Mouse (Mus musculus) lung, embryonic 14.5 days (tissue): ENCODE measurements around the gene Trhde. TPM values are rescaled to one million over a fixed set of nuclear protein-coding genes. Genes with fewer than 3 reads are reported as not detected.

Experiments used
- ATAC-seq: fragments of 200-750 bp; cut with Nextera tagmentation; 2 replicates; pipeline ENCODE4 v1.8.0; 2017; ENCODE audit warnings: mild to moderate bottlenecking, moderate TSS enrichment, moderate library complexity; ENCODE audit not compliant: insufficient read depth
- DNase-seq: peaks from one replicate; pipeline ENCODE4 v3.0.0-alpha.2; 2015
- H3K27ac ChIP-seq: fragments of 300-500 bp; sonication (generic); 2 replicates; pipeline ENCODE4 v1.5.1; 2014; ENCODE audit warnings: low read depth, mild to moderate bottlenecking, moderate library complexity
- H3K27me3 ChIP-seq: fragments of 300-500 bp; sonication (generic); 2 replicates; pipeline ENCODE4 v1.6.1; 2014; ENCODE audit warnings: low read length, control low read depth; ENCODE audit not compliant: insufficient read depth
- H3K36me3 ChIP-seq: fragments of 300-500 bp; sonication (generic); 2 replicates; pipeline ENCODE4 v1.6.1; 2014; ENCODE audit warnings: control low read depth; ENCODE audit not compliant: insufficient read depth
- H3K4me1 ChIP-seq: fragments of 300-500 bp; sonication (generic); 2 replicates; pipeline ENCODE4 v1.6.1; 2014; ENCODE audit warnings: antibody characterized with exemption, control low read depth; ENCODE audit not compliant: insufficient read depth
- H3K4me2 ChIP-seq: fragments of 300-500 bp; sonication (generic); 2 replicates; pipeline ENCODE4 v1.6.1; 2014; ENCODE audit warnings: mild to moderate bottlenecking
- H3K4me3 ChIP-seq: fragments of 300-500 bp; sonication (generic); 2 replicates; pipeline ENCODE4 v1.5.1; 2014; ENCODE audit warnings: low read depth, low read length
- H3K9ac ChIP-seq: fragments of 300-500 bp; sonication (generic); 2 replicates; pipeline ENCODE4 v1.6.1; 2014
- H3K9me3 ChIP-seq: fragments of 300-500 bp; sonication (generic); 2 replicates; pipeline ENCODE4 v1.6.1; 2016; ENCODE audit warnings: low read depth, low read length, control low read depth
- CTCF ChIP-seq: IDR thresholded peaks from 2 replicates; pipeline ENCODE4 v1.5.1; 2016; ENCODE audit warnings: antibody characterized with exemption, low read depth
- WGBS: fragments of 180-500 bp; shearing (Covaris S2); extraction: QIAGEN DNeasy Blood & Tissue Kit; methylation state at CpG from one replicate; pipeline ENCODE4 v1.1.7; 2014; 5-methylcytosine and 5-hydroxymethylcytosine counted together
- polyA plus RNA-seq: library from polyadenylated mRNA; unstranded; fragments of >200 nt; fragmentation: Nextera tagmentation; extraction: Ambion mirVana; gene quantifications from 2 replicates; pipeline ENCODE4 v1.2.1, GENCODE M21; 2014

Gene Trhde
- polyA plus RNA-seq, 1 experiment from 2014 or later: 0.07 TPM

DNA sequence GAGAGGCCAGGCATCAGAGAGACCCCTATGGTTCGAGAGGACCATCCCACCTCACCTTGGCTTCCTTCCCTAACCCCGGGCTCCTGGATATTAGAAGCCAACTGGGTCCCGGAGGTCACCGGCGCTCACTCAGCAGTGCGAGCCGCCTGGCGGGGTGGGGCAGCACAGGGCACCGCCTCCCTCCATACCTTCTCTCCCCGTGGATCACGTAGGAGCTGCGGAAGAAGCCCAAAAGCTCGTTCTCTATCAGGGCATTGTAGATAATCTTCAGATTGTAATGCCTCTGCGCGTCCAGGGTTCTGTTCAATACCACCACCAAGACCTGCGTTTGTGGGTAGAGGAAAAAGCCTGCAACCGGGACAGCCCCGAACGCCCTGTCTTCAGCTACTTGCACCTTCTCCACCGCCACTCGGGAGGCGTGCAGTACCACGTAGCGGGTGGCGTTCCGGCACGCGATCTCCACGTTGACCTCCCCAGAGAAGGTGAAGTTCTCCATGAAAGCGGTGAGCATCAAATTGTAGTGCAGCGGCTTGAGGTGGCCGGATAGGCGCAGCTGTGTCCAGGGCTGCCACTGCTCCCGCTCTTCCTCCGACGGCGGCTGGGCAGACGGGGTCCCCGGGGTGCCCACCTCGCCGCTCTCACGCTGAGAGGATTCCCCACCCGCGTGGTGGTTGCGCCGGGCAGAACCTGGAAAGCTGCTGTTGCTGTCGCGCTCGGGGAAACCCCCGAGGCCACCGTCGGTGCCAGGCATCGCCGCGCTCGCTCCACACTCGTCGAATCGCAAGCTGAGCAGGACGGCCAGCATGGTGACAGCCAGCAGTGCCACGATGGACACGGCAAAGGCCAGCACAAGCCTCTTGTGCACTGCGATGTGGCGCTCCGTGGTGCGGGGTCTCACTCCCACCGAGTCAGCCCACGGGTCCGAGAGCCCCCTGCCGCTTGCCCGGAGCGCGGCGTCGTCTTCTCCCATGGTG, 1.5 kb downstream of the Trhde start:
- H3K4me1 ChIP-seq: no peaks in the 10 kb centered on the region
- no peaks in the 10 kb centered on the region for H3K9me3 ChIP-seq
- ATAC-seq (peak; percentile 18; the same call in 1 of the 2 replicates), DNase-seq (no peak)
- no peaks in the 10 kb centered on the region for H3K36me3 ChIP-seq
- no peak overlapping the region for H3K27ac ChIP-seq
- TF ChIP-seq CTCF: no peak
- 5% methylated on average over 75 of the region's 75 CpGs for WGBS
- no peak overlapping the region for H3K9ac ChIP-seq
- peak overlapping the region; percentile 90 for H3K4me2 ChIP-seq
- H3K4me3 ChIP-seq: peak overlapping the region; percentile 53
- H3K27me3 ChIP-seq: peaks cover 49% of the 10 kb centered on the region

DNA sequence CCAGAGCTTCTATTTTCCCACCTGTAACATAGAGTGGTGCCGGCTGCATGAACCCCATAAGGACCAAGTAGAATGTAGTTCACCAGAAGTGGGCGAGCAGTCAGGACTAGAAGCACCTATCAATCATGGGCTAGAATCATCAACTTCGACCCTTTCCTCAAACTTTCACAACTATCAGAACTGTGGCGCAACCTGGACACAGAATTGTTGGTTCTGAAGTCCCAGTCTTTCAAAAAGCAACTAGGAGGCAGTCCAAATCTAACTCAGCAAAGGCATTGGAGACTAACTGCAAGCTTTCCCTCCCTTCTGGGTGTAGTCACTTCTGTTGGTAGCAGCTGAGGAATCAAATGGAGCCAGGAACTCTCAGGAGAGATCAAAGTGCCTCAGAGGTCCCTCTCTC, 2.6 kb downstream of the Trhde start:
- Histone ChIP-seq H3K27ac (no peak overlapping the region), H3K4me1 (no peaks in the 10 kb centered on the region), H3K9ac (no peak overlapping the region), H3K36me3 (no peaks in the 10 kb centered on the region), H3K4me2 (no peak overlapping the region), H3K9me3 (no peaks in the 10 kb centered on the region), H3K27me3 (peaks cover 45% of the 10 kb centered on the region), H3K4me3 (no peak overlapping the region)
- DNase-seq: no peak
- TF ChIP-seq CTCF: no peak
- no peak for ATAC-seq
- 79% methylated on average over 4 of the region's 4 CpGs for WGBS

DNA sequence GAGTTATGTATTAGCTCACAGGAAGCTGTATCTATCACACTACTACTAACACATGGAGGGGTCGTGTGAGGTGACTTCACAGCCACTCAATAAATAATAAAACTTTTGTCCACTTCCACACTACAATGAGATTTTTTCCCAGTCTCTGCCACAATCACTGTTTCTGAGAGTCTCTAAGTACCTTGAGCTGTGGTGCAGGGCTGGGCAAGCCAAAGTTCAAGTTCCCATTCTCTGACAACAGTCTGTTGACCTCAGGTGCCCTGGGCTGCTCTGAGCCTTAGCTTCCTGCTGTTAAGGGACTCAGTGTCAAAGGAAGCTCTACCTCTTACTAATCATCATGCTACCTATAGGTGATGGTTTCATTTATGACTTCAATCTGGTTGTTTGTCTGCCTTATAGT, 3.3 kb downstream of the Trhde start:
- Histone ChIP-seq H3K9me3 (no peaks in the 10 kb centered on the region), H3K27ac (no peak overlapping the region), H3K4me1 (no peaks in the 10 kb centered on the region), H3K27me3 (peaks cover 43% of the 10 kb centered on the region), H3K36me3 (no peaks in the 10 kb centered on the region), H3K9ac (no peak overlapping the region), H3K4me2 (no peak overlapping the region), H3K4me3 (no peak overlapping the region)
- WGBS: 36% methylated on average over 1 of the region's 1 CpGs
- TF ChIP-seq CTCF: no peak
- DNase-seq: no peak
- no peak for ATAC-seq

DNA sequence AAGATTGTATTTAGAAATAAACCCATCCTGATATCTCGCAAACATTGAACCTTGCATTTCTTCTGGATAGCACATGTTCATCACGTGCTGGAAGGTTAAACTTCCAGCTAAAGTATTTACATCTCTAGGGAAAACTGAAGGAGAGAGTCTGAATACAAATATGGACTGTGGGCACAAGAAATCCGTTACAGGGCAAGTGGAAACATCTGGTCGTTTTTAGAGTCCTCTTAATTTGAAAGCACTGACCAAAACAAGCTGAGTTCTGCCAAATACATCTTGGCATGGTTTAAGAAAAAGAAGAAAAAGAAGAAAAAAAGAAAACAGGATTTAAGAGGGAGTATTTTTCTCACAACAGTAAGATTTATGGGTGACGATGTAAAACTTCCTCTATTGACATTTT, 3.9 kb downstream of the Trhde start:
- Histone ChIP-seq H3K4me1 (no peaks in the 10 kb centered on the region), H3K27me3 (peaks cover 41% of the 10 kb centered on the region), H3K4me3 (no peak overlapping the region), H3K27ac (no peak overlapping the region), H3K9me3 (no peaks in the 10 kb centered on the region), H3K4me2 (no peak overlapping the region), H3K9ac (no peak overlapping the region), H3K36me3 (no peaks in the 10 kb centered on the region)
- WGBS: 45% methylated on average over 5 of the region's 5 CpGs
- TF ChIP-seq CTCF: no peak
- ATAC-seq (no peak), DNase-seq (no peak)

DNA sequence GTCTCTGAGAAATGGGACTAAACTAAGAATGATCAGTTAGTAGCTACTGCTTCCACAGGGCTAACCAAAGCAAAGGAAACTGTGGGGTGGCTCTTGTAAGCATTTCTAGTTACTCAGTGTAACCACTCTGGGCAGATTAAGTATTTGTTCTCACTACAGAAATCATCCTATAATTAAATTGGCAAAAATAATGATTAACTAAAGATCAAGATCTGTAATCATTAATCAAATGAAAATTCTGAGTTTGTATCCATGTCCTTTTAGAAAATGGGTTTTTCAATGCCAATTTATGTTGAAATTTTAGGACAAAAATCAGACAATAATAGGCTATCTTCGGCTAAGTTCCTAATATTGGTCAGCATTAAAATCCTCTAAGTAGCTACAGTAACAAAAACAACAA, 4.4 kb downstream of the Trhde start:
- H3K9ac ChIP-seq: no peak overlapping the region
- WGBS: 80% methylated on average over 1 of the region's 1 CpGs
- H3K4me1 ChIP-seq: no peaks in the 10 kb centered on the region
- H3K36me3 ChIP-seq: no peaks in the 10 kb centered on the region
- H3K4me3 ChIP-seq: no peak overlapping the region
- H3K4me2 ChIP-seq: no peak overlapping the region
- no peaks in the 10 kb centered on the region for H3K9me3 ChIP-seq
- no peak overlapping the region for H3K27ac ChIP-seq
- peaks cover 36% of the 10 kb centered on the region for H3K27me3 ChIP-seq
- no peak for TF ChIP-seq CTCF
- DNase-seq: no peak
- ATAC-seq: no peak

DNA sequence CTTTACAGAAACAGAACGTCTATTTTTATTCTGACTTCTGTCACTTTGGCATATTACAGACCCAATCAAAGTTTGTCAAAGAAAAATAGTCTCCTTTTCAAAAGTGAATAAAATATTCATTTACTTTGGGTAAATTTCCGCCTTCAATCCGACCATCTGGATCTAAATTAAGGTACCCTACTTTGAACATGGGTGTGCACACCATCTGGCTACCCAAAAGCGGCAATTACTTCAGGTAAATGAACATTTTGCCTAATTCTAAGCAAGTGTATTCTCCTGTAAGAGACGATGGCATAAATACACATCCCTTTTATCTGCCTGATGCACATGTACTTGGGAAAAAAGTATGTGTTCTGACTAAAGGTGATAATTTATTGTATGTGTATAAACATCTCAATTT, 5.2 kb downstream of the Trhde start:
- Histone ChIP-seq H3K4me1 (no peaks in the 10 kb centered on the region), H3K4me3 (no peak overlapping the region), H3K4me2 (no peak overlapping the region), H3K36me3 (no peaks in the 10 kb centered on the region), H3K27ac (no peak overlapping the region), H3K9me3 (no peaks in the 10 kb centered on the region), H3K9ac (no peak overlapping the region), H3K27me3 (peaks cover 28% of the 10 kb centered on the region)
- no peak for TF ChIP-seq CTCF
- ATAC-seq (no peak), DNase-seq (no peak)
- 74% methylated on average over 5 of the region's 5 CpGs for WGBS

DNA sequence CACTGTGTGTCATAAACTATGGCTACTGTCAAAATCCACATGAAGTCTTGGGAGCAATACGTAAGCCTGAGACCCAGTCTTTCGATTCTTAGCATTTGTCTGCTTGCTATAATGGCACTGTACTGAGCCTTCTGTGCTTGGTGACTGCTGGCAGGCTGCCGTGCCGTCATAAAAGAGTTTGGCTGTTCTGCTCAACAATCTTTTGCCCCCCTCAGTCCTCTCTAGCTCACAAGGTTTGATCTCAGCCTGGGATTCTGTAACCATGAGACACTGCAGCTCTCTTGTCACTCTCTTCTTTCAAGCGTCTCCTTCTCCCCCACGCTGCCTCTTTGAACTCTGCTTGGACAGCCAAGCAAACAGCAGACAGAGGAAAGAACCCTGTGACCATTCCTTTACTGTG, 7.9 kb downstream of the Trhde start:
- H3K36me3 ChIP-seq: no peaks in the 10 kb centered on the region
- no peak for DNase-seq
- H3K27me3 ChIP-seq: 0 out of 2 replicates have a peak, but pooled peaks cover 1% of the 10 kb centered on the region
- no peak for ATAC-seq
- WGBS: 49% methylated on average over 6 of the region's 6 CpGs
- no peak for TF ChIP-seq CTCF
- no peaks in the 10 kb centered on the region for H3K9me3 ChIP-seq
- H3K9ac ChIP-seq: no peak overlapping the region
- H3K4me3 ChIP-seq: no peak overlapping the region
- H3K4me2 ChIP-seq: no peak overlapping the region
- H3K27ac ChIP-seq: no peak overlapping the region
- H3K4me1 ChIP-seq: no peaks in the 10 kb centered on the region
